Mouse (Mus musculus) cerebellum, postnatal 4 days (tissue): ENCODE measurements around the gene Lrrc28.

ENCODE experiments used
- DNase-seq, 2 experiments: peaks; one replicate each; pipeline ENCODE4 v3.0.0; 2022; ENCODE audit warnings: low spot score in 2 of 2, mixed read lengths in 1 of 2

Gene Lrrc28

DNA sequence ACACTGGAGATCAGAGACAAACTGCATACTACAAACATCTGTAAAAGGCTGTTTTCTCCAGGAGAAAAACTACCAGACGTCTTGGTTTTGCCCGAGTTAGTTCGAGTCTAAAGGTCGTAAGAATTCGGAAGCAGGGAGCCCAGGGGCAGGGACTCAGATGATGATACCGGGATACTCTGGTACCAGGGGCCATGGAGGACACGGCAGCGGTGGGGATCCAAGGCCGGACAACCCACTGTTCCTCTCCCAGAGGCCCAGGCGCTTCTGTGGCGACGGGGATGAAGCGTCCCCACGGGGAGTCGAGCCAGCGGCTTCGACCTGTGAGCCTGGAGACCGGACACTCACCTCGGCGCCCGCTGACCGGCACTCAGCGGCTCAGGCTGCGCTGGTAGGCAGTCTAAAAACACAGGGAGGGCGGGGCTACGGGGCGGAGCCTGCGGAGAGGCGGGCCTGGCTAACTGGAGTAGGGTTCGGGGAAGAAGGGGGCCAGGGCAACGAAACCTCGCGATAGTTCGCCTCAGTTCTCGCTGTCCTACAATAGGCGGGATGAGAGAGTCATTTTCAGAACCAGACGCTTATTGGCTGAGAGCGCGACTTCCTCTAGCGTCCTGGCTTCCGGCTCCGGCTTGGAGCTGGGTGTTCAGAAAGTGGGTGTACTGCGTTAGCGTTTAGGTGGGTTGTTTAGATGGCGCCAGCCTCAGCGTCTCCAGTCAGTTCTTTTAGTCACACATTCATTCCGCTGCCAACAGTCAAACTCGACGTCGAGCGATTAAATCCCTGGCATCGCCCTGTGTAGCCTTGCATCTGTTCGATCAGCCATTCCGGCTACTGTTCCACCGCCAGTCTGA, at the start of gene Lrrc28:
TSS of gene Lrrc28 (minus strand) at position 436 of the 848 bp plus-strand sequence.
- DNase-seq: peak; percentile 96 to 98

DNA sequence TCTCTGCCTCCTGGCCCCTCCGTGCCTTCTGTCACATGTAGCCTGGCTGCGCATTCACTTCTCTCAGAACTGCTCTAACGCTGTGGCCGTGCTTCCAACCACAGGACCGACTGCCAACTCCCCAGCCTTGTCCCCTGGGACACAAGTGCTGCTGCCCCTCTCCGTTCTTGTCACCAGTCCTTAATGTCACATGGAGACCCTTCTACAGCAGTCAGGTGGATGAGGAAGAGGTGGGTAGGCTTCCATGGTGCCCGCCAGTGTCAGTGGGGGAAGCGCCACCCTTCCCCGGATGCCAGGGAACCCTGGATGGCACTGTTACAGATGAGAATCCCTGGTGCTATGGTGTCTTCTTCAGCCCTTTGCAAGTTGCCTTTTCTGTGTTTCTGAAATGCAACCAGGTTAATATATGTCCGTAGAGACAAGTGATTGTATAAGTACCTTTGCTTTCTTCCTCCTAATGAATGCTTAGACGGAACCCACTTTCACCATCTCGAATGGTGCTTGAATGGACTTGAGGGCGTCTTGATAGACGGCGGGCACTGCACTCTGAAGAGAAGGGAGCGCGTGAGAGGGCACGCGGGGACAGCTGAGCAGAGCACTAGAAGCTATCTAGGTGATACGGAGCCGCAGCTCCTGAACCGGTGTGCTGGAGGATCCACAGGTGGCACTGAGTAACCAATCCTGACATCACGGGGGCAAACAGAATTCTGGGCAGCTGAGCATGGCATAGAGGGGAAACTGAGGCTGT, 47.9 kb upstream of the Lrrc28 start:
- no peak for DNase-seq

DNA sequence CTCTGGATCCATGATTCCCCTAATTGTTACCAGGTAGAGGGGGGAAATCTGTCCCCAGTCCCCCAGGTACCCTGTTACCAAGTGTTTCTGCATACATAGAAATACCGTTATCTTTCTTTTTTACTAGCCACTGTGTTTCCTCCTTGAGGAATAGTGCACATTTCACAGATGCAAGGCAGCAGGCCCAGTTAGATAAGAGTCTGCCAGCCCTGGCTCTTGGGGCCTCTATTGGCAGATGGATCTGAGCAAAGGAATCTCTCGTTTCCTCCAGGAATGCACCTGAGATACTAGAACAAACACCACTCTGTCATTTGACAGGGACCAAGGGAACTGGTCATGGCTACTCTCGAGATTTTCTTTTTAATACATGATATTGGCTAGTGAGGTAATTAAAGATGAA, 47.1 kb upstream of the Lrrc28 start:
- DNase-seq: no peak

DNA sequence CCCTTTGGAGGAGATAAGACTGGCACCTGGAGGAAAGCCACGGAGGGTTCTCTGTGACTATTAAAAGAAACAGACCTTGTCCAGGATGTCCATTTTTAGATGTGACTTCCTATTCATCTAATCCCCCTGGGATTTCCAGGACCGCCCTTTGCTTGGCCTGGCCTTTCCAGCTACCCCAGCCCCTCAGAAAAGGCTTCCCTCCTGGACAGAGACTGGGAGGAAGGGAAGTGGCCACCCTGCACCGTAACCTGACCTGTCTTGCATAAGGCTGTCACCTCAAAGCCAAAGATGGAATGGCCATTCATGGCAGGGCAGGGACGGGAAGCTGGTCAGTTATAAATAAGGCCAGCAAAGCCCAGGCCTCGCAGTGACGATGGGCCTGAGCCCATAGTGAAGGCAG, 46.0 kb upstream of the Lrrc28 start:
- no peak for DNase-seq

DNA sequence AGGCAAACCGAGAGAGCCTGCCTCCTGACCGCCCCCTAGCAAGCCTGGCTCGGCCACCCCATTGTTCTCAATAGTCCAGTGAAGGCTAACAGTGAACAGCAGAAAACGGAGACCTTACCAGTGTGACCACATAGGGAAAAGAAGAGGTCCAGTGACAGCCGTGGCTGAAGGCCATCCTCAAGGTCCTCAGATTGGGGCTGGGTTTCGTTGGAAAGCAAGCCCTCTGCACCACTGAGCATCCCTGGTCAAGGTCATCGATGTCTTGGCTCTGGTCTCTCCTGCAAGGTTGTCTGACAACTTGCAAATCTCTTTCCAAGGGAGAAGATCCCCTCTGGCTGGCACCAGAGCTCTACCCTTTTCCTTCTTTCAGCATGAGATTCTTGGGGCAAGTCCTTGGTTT, 44.7 kb upstream of the Lrrc28 start:
- no peak for DNase-seq

DNA sequence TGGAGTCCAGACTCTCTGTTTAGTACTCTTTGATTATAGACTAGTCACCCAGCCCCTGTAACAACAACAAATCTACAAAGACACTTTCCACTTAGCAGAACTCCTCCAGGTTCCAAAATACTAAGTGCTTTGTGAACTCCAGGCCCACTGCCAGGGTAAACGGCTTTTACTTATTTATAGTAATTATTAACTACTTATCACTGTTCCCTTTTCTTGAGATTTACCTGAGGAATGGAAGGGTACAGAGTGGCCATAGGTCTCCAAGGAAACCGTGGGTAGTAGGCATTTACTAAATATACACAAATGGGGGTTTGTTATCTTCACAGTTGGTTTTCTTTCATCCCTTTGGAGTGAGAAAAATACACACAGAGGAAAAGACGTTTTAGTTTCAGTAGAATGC, 43.2 kb upstream of the Lrrc28 start:
- no peak for DNase-seq

DNA sequence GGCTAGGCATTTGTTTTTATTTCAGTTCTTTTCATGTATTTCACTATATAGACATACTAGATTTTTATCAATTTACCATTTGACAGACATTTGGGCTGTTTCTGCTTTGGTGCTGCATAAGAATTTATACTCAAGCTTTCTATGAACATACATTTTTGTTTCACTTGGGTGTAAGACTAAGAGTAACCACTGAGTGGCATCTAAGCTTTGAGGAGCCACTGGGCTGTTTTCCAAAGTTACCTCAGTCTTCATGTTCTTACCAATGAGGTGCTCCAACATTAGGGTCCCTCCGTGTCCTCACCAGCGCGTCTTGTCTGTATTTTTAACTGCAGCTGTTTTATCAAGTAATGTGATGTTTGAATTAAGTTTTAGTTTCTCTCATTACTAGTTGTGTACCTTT, 41.5 kb upstream of the Lrrc28 start:
- no peak for DNase-seq

DNA sequence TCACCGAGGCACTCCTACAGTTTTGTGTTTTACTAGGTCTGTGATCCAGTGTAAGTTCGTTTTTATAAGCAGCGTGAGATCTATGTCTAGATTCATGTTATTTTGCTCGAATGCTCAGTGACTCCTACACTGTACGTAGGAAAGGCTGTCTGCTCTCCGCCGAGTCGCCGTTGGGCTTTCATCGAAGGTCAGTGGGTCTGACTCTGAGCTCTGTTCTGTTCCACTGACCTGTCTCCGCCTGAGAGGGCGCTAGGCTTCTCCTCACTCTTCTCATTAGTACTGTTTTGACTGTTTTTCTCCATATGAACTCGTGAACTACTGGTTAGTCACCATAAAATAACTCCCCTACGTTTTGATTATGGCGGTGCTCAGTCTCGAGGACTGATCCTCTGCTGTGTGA, 37.9 kb upstream of the Lrrc28 start:
- no peak for DNase-seq

DNA sequence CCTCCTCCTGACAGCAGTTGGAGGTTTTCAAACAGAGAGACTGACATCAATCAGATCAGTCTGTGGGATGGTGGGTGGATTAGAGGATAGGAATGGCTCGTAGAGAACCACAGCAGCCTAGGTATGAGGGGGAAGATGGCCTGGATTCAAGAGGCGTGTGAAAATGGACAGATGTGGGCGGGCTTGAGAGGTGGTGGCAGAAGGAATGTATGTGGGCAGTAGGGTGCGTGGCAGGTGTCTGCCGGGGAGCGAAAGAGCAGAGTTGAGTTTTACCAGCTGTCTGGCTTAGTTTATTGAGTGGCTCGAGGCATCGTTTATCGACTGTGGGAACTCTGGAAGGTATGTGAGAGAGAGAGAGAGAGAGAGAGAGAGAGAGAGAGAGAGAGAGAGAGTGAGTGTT, 36.0 kb upstream of the Lrrc28 start:
- DNase-seq: no peak

DNA sequence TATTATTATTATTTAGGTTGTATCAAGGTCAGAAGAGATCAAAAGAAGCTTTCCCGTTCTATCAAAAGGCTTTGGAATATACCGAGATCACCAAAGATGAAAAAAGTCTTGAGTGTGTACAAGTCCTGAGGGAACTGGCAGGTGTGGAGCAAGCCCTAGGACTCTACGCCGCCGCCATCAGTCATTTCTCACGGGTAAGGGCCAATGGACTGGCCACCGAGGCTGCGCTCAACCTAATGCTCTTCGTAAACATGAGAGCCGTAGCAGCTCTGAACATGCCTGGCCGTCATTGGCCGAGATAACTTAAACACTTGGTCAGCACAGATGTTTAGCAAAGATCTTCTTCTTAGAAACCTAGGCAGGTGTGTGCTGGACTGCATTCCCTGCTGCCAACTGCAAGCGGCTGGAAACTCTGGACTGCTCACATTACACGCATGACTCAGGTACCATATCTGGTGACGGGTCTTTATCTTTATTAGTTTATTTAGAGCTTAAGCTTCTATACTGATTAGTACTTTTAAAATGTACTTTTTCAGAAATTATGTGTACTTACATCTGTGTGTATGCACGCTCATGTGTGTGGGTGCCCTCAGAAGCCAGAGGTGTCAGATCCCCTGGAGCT, 33.9 kb upstream of the Lrrc28 start:
- no peak for DNase-seq

DNA sequence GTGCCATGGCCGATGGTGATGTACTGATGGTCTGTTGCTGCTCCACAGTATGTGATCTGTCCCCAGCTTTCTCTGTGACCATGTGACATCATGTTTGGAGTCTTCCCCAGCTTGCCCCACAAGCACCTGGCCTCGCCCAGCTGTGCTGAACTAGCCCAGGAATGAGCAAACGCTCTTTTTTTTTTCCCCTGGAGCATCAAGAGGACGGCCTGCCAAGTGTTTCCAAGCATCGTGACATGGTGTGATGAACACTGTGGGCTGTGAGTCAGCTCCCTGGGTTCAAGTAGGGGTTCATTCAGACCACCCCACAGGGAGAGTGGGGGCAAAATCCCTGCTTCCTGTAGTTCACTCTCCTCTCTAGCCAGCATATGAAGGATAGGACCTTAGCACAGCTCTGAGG, 28.6 kb upstream of the Lrrc28 start:
- no peak for DNase-seq

DNA sequence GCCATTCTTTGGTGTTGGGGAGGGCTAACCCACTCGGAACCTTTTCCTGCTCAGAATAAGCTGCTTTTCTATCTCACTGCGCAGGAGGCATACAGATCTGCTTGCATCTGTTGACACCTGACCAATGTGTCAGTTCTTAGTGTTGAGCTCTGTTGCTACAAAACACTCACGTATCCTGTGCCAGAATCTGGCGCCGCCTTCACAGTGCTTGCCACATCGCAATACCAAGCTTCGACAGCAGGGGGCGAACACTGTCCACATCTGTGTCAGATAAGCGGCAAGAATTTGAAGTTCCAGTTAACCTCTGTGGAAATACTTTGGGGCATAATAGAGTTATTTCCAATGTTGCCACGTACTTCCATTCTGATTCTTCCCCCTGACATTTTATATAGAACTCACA, 27.6 kb upstream of the Lrrc28 start:
- DNase-seq: peak; percentile 96 to 97

DNA sequence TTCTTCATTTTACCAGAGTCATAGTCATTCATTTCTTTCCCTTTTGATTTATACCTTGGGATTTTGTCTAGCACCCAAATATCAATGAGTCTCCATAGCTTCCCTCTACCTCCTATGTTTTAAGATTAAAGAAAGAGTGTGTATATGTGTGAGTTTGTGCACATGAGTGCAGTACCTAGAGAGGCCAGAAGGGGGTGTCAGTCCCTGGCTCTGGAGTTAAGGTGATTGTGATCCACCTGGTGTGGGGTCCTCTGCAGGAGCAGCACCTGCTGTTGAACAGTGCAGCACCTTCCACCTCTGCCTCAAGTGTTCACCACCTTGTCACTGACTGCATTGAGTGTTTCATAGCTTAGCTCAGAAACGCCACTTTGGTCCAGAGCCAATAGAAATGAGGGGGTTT, 25.9 kb upstream of the Lrrc28 start:
- DNase-seq: no peak

DNA sequence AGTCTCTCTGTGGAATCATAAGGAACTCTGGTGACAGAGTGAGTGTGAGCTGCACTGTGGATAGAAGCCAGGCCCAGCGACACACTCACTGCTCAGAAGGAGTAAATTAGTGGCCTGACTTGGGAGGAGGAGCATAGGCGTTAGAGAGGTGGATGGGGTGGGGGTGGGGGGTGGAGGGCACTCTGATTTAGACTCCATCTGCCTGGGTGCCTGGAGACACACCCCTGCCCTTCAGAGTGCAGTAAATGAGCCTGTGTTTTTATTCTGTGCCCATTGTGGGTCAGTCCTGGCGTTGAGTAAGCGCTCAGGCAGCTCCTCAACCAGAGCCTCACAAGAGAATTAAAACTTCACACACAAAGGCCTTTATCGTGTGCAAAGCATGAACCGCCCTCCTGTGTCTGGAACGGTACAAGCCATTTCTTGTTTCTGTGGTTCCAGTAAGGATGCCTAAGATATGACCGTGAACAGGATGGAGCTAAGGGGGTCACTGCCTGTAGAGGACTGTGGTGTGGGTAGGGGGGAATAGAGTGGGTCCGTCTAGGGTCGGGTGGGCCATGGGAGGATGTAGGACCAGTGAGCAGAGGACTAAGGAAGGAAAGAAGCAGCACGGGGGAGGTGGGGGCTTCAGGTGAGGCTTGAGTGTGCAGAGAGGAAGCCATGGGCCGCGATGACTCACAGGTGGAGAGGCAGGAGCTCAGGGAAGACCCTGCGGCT, 19.1 kb upstream of the Lrrc28 start:
- DNase-seq: no peak

DNA sequence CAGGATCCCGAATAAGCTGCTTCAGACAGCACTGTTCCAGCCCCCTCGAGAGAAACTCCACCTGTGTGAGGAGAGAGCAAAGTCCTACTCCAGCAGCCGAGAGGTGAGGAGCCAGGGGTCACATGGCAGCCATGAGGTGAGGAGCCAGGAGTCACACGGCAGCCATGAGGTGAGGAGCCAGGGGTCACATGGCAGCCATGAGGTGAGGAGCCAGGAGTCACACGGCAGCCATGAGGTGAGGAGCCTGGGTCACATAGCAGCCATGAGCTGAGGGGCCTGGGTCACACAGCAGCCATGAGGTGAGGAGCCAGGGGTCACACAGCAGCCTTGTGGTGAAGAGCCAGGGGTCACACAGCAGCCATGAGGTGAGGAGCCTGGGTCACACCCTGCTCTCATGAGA, 17.4 kb upstream of the Lrrc28 start:
- DNase-seq: no peak

DNA sequence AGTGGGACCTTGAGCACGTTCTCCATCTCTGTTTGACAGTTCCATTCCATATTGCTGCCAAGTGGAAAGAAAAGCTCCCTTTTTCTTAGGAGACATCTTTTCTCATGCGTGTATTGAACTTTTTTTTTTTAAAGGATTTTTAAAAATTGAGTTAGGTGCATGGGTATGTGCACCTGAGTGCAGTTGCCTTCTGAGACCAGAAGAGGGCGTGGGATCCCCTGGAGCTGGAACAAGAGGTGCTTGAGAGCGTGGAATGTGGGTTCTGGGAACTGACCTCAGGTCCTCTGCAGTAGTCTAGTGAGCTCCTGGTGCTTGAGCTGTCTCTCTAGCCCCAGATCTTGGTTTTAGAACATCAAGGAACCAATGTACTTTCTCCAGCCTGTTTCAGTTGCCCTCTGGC, 13.0 kb upstream of the Lrrc28 start:
- no peak for DNase-seq

DNA sequence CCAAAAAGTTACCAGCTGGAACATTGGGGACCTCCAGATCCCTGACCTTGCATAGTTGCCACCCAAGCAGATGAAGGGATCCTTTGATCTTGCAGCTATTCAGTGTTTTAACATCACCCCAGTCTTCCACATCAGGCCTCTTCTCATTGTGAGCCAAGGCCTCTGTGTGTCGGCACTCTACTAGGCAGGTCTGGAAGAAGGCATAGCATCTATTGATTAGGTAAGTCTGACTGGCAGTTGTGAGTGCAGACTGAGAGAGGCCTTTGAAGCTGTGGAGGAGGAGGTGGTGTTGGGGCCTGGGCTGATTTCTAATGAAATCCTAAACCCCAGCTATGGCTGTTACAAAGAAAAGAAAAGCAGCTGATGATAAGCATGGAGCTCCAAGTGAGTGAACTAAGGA, 10.1 kb upstream of the Lrrc28 start:
- DNase-seq: no peak

DNA sequence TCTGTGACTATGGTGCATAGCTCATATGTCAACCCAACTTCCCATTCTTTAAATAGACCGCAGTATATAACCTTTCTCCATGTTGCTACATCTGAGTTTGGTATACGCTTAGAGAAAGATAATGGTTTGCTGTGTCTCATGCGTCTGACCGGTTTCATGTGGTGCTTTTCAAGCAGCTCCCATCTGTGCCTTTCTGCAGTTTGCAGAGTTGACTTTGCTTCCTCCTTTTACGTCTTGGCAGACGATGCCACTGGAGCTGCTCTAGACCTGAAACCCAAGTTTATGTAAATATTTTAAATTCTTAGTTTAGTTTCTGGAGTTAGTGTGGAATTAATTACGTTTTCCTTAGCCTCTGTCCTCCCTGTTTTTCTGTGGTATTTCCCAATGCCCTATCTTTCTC, 9.6 kb upstream of the Lrrc28 start:
- DNase-seq: no peak

DNA sequence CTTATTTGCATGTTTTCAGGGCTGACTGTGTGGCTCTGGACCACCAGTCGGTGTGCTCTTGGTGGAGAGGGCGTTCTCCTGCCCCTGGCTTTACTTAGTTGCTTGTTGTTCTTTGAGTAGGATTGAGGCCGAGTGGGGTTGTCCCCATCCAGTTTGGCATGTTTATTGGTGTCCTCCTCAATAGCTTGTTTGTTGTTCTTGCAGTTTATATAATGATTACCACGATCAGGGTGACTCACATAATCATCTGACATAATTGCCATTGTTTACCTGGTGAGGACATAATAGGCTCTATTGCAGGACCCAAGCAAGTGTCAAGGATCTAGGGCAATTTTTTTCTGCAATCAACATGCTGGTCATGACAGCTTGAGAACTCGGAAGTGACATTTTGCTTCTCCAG, 7.1 kb upstream of the Lrrc28 start:
- no peak for DNase-seq

DNA sequence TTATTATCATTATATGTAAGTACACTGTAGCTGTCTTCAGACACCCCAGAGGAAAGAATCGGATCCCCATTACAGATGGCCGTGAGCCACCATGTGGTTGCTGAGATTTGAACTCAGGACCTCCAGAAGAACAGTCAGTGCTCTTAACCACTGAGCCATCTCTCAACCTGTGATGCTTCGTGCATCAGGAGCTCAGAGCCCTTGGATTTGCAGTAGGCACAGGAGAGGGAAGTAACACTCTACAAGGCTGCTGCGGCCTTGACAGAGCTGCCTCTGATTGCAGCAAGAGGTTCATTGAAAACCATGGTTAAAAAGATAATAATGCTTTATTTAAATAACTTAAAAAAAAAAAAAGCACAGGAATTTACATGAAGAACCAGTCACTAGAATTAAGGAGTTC, 3.3 kb upstream of the Lrrc28 start:
- DNase-seq: no peak

DNA sequence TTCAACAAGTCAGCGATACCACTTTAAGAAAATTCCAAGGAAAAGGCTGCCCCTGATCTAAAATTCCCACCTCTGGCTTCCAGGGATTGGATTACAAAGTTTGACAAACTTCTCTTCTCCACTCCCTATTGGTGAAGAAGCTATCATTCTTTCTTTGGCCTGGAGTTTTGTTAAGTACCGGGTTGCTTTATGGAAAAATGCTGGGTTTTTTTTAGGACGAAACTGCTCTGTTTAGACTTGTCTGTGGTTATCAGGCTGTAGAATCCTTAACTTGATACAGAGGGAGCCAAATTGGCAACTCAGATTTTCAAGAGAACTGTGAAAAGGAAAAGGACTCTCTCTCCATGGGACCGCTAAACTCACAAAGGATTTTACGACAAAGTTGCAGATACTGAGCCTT, 2.2 kb upstream of the Lrrc28 start, which contains the start of gene Ttc23:
TSS of gene Ttc23 (plus strand) at position 134 of the 400 bp plus-strand sequence.
- no peak for DNase-seq

DNA sequence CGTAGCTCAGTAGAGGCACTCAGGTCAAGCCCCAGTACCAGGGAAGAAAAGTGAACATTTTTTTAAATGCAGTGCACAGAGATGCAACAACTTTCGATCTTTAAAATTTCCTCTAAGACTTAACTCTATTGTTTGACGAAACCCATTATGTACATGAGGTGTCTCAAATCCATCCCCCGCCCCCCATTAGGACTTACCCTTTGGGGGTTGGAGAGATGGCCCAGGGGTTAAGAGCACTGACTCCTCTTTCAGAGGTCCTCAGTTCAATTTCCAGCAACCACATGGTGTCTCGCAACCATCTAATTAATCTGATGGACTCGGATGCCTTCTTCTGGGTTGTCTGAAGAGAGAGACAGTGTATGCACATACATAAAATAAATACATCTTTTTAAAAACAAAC, 1.1 kb upstream of the Lrrc28 start:
- no peak for DNase-seq
